ENCODE assay signal across 16 mouse cellular contexts in the genomic region with DNA sequence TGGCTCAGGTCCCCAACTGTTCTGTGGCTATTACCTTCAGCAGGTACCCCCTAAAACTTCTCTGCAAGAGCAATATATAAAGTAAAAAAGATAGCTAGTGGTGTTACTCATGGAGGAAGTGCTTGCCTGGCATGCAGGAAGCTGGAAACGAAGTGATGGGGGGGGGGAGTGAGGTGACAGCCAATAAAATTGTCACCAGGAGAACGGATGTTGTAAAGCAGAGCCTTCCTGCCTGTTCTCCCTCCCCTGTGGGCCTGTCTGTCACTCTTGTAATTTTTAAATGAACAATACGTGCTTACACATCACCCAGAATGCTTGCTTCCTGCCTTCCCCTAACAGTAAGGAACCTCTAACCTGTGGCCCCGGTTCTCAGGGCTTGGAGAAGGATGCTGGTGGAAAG. TPM values are rescaled to one million over a fixed set of nuclear protein-coding genes. Genes with fewer than 3 reads are reported as not detected.
DNase-seq lines count a peak whose midpoint lies in the region; ATAC-seq lines count a peak whose summit lies in the region.
"Had no signal": no experiment of that assay in that cellular context is flagged by ENCODE, and none has a peak within 500 bp of the region (broad histone marks: within the 10 kb centered on the region; RNA-seq: fewer than 3 reads in every experiment).

No protein-coding gene starts in this region.

- ATAC-seq in kidney, embryonic 15.5 days (replicated peaks; ENCODE audit: low FRiP score), result no peak
- ATAC-seq in lung, embryonic 16.5 days (ENCODE audit: low read depth), result no peak
- ATAC-seq in activated CD4-positive, CD25-positive, alpha-beta regulatory T cell, adult 4 months, result peak; percentile 46

- WGBS in kidney, embryonic 15.5 days, result 13% methylated on average over 4 of the region's 4 CpGs
- 33% methylated on average over 4 of the region's 4 CpGs for WGBS in lung, embryonic 16.5 days

- no peak overlapping the region for H3K9ac ChIP-seq in kidney, embryonic 15.5 days
- H3K9ac ChIP-seq in lung, embryonic 16.5 days (ENCODE audit: low read length), result no peak overlapping the region
- H3K9ac ChIP-seq: embryonic facial prominence, embryonic 12.5 days; forebrain, embryonic 12.5 days; hindbrain, embryonic 14.5 days; midbrain, embryonic 12.5 days had no signal

- no peaks in the 10 kb centered on the region for H3K27me3 ChIP-seq in kidney, embryonic 15.5 days
- H3K27me3 ChIP-seq in lung, embryonic 16.5 days (ENCODE audit: control insufficient read depth, insufficient read depth, low read depth, low read length), result no peaks in the 10 kb centered on the region
- H3K27me3 ChIP-seq: embryonic facial prominence, embryonic 12.5 days; forebrain, embryonic 12.5 days; heart, embryonic 12.5 days; midbrain, embryonic 12.5 days had no signal

- no peaks in the 10 kb centered on the region for H3K36me3 ChIP-seq in kidney, embryonic 15.5 days
- H3K36me3 ChIP-seq in lung, embryonic 16.5 days (ENCODE audit: control insufficient read depth, insufficient read depth, low read length), result no peaks in the 10 kb centered on the region
- H3K36me3 ChIP-seq: embryonic facial prominence, embryonic 12.5 days; forebrain, embryonic 12.5 days; heart, embryonic 12.5 days; midbrain, embryonic 12.5 days had no signal

- peaks cover 10% of the 10 kb centered on the region; the same call in 1 of the 2 replicates for H3K4me1 ChIP-seq in kidney, embryonic 15.5 days
- no peaks in the 10 kb centered on the region for H3K4me1 ChIP-seq in lung, embryonic 16.5 days (replicated peaks; ENCODE audit: control insufficient read depth, insufficient read depth, low read length)
- H3K4me1 ChIP-seq: embryonic facial prominence, embryonic 12.5 days; forebrain, embryonic 12.5 days; heart, embryonic 12.5 days; midbrain, embryonic 12.5 days had no signal

- H3K9me3 ChIP-seq in kidney, embryonic 15.5 days (replicated peaks), result no peaks in the 10 kb centered on the region
- H3K9me3 ChIP-seq in lung, embryonic 16.5 days (ENCODE audit: control insufficient read depth, low read length), result 0 out of 2 replicates have a peak, but pooled peaks cover 3% of the 10 kb centered on the region
- H3K9me3 ChIP-seq: embryonic facial prominence, embryonic 12.5 days; forebrain, embryonic 12.5 days; heart, embryonic 12.5 days; midbrain, embryonic 12.5 days had no signal

- no peak overlapping the region for H3K27ac ChIP-seq in kidney, embryonic 15.5 days
- H3K27ac ChIP-seq in lung, embryonic 16.5 days (ENCODE audit: low read length), result no peak overlapping the region
- H3K27ac ChIP-seq: embryonic facial prominence, embryonic 12.5 days; forebrain, embryonic 12.5 days; hindbrain, embryonic 14.5 days; left cerebral cortex, adult 2 months; midbrain, embryonic 12.5 days had no signal

- DNase-seq in kidney, adult 9 months, result no peak
- no peak for DNase-seq in lung, postnatal 25 days (ENCODE audit: low spot score)
- peak; percentile 37 for DNase-seq in naive thymus-derived CD4-positive, alpha-beta T cell, adult 2 months (ENCODE audit: low read depth)
- DNase-seq in embryo, embryonic 10.5 days (ENCODE audit: low spot score), result no peak
- no peak for DNase-seq in yolk sac, embryonic 10.5 days (ENCODE audit: low spot score)
- DNase-seq: cerebellum, adult 11-12 months had no signal

- H3K4me3 ChIP-seq in kidney, embryonic 15.5 days (replicated peaks), result no peak overlapping the region
- no peak overlapping the region for H3K4me3 ChIP-seq in lung, embryonic 16.5 days (ENCODE audit: low read length)
- H3K4me3 ChIP-seq: forebrain, embryonic 12.5 days; midbrain, embryonic 12.5 days had no signal

- H3K4me2 ChIP-seq in kidney, embryonic 15.5 days, result peak overlapping the region; percentile 56
- peak overlapping the region; percentile 58 for H3K4me2 ChIP-seq in lung, embryonic 16.5 days (ENCODE audit: low read depth, low read length)
- H3K4me2 ChIP-seq: midbrain, embryonic 12.5 days had no signal

RNA-seq across cellular contexts. Expression of gene Kcna6, which starts 51.0 kb away (rescaled TPM):
- polyA plus RNA-seq in kidney, embryonic 15.5 days (2015; fragmentation: Nextera tagmentation; extraction: Ambion mirVana), result 2.3 and 3.2 TPM in 2 replicates
- 1.6 TPM in 2 replicates for polyA plus RNA-seq in lung, embryonic 16.5 days (2015; fragmentation: Nextera tagmentation; extraction: Ambion mirVana)
- not detected for polyA plus RNA-seq in activated CD4-positive, CD25-positive, alpha-beta regulatory T cell, adult 4 months (2017; shearing (Covaris generic))
- polyA plus RNA-seq: erythroblast, embryonic 14.5 days had no signal

RNA-seq across cellular contexts. Expression of gene Ndufa9, which starts 57.4 kb away (rescaled TPM):
- 231 and 242 TPM in 2 replicates for polyA plus RNA-seq in kidney, embryonic 15.5 days (2015; fragmentation: Nextera tagmentation; extraction: Ambion mirVana)
- 197 TPM in 2 replicates for polyA plus RNA-seq in lung, embryonic 16.5 days (2015; fragmentation: Nextera tagmentation; extraction: Ambion mirVana)
- polyA plus RNA-seq in activated CD4-positive, CD25-positive, alpha-beta regulatory T cell, adult 4 months (2017; shearing (Covaris generic)), result 100 to 1,000 TPM; 160 to 212 TPM
